Mouse (Mus musculus) heart, embryonic 11.5 days (tissue): ENCODE results near the gene Ciao2a. TPM values are rescaled to one million over a fixed set of nuclear protein-coding genes. Genes with fewer than 3 reads are reported as not detected.

Experiments
- ATAC-seq: fragments of 200-750 bp; cut with Nextera tagmentation; replicated peaks from 2 replicates; pipeline ENCODE4 v1.8.0; 2017; ENCODE audit warnings: moderate library complexity; ENCODE audit not compliant: insufficient number of reproducible peaks, low FRiP score, low TSS enrichment
- H3K27ac ChIP-seq: fragments of 300-500 bp; sonication (generic); 2 replicates; pipeline ENCODE4 v1.5.1; 2014; ENCODE audit warnings: mild to moderate bottlenecking, low read depth, low read length
- H3K27me3 ChIP-seq: fragments of 300-500 bp; sonication (generic); 2 replicates; pipeline ENCODE4 v1.6.1; 2014; ENCODE audit warnings: mild to moderate bottlenecking, low read length, mixed read lengths; ENCODE audit not compliant: control insufficient read depth, insufficient read depth
- H3K36me3 ChIP-seq: fragments of 300-500 bp; sonication (generic); 2 replicates; pipeline ENCODE4 v1.6.1; 2014; ENCODE audit warnings: mild to moderate bottlenecking, low read length, moderate library complexity, mixed read lengths; ENCODE audit not compliant: control insufficient read depth, insufficient read depth
- H3K4me1 ChIP-seq: fragments of 300-500 bp; sonication (generic); 2 replicates; pipeline ENCODE4 v1.6.1; 2014; ENCODE audit warnings: low read length; ENCODE audit not compliant: control insufficient read depth, insufficient read depth
- H3K4me2 ChIP-seq: fragments of 300-500 bp; sonication (generic); 2 replicates; pipeline ENCODE4 v1.6.1; 2014; ENCODE audit warnings: mild to moderate bottlenecking, moderate library complexity
- H3K4me3 ChIP-seq: fragments of 300-500 bp; sonication (generic); 2 replicates; pipeline ENCODE4 v1.5.1; 2014; ENCODE audit warnings: low read depth, low read length
- H3K9ac ChIP-seq: fragments of 300-500 bp; sonication (generic); 2 replicates; pipeline ENCODE4 v1.6.1; 2014; ENCODE audit warnings: mild to moderate bottlenecking, low read depth, low read length, moderate library complexity
- H3K9me3 ChIP-seq: fragments of 300-500 bp; sonication (generic); replicated peaks from 2 replicates; pipeline ENCODE4 v1.6.1; 2016; ENCODE audit warnings: low read length; ENCODE audit not compliant: control insufficient read depth
- WGBS: fragments of 180-500 bp; shearing (Covaris S2); extraction: QIAGEN DNeasy Blood & Tissue Kit; methylation state at CpG from one replicate; pipeline ENCODE4 v1.1.7; 2014; ENCODE audit not compliant: insufficient replicate concordance; 5-methylcytosine and 5-hydroxymethylcytosine counted together
- polyA plus RNA-seq: library from polyadenylated mRNA; unstranded; fragments of >200 nt; fragmentation: Nextera tagmentation; extraction: Ambion mirVana; gene quantifications from 2 replicates; pipeline ENCODE4 v1.2.1, GENCODE M21; 2014

Gene Ciao2a
- polyA plus RNA-seq, 1 experiment from 2014 or later = 178 TPM

GRCm38 (mm10) chr9:66158885-66159430, 32.5 kb downstream of the Ciao2a start:
- WGBS = 77% methylated on average over 6 of the region's 6 CpGs
- no peaks in the 10 kb centered on the region for H3K9me3 ChIP-seq
- no peaks in the 10 kb centered on the region; the same call in 1 of the 2 replicates for H3K4me1 ChIP-seq
- ATAC-seq = no peak
- peaks cover 9% of the 10 kb centered on the region for H3K27me3 ChIP-seq
- H3K4me3 ChIP-seq = peak overlapping the region; percentile 58
- peak overlapping the region; percentile 85 for H3K4me2 ChIP-seq
- H3K27ac ChIP-seq = no peak overlapping the region
- no peaks in the 10 kb centered on the region for H3K36me3 ChIP-seq
- H3K9ac ChIP-seq = no peak overlapping the region

- Histone ChIP-seq H3K27me3 (peaks cover 9% of the 10 kb centered on the region), H3K27ac (no peak overlapping the region), H3K4me3 (no peak overlapping the region), H3K9ac (no peak overlapping the region), H3K9me3 (no peaks in the 10 kb centered on the region), H3K4me2 (no peak overlapping the region), H3K36me3 (no peaks in the 10 kb centered on the region), H3K4me1 (no peaks in the 10 kb centered on the region; the same call in 1 of the 2 replicates)
- ATAC-seq = no peak
- 88% methylated on average over 2 of the region's 2 CpGs for WGBS
These were observed 33.7 kb downstream of the Ciao2a start for GRCm38 (mm10) chr9:66160155-66160554.

GRCm38 (mm10) chr9:66162995-66163394, 36.6 kb downstream of the Ciao2a start:
- peaks cover 9% of the 10 kb centered on the region for H3K27me3 ChIP-seq
- no peak for ATAC-seq
- no peaks in the 10 kb centered on the region for H3K9me3 ChIP-seq
- no peak overlapping the region for H3K4me3 ChIP-seq
- no peaks in the 10 kb centered on the region for H3K36me3 ChIP-seq
- no peak overlapping the region for H3K27ac ChIP-seq
- no peaks in the 10 kb centered on the region; the same call in 1 of the 2 replicates for H3K4me1 ChIP-seq
- WGBS = 65% methylated on average over 9 of the region's 9 CpGs
- no peak overlapping the region; the same call in 1 of the 2 replicates for H3K4me2 ChIP-seq
- H3K9ac ChIP-seq = no peak overlapping the region

GRCm38 (mm10) chr9:66167222-66167621, 40.8 kb downstream of the Ciao2a start:
- Histone ChIP-seq H3K27me3 (no peaks in the 10 kb centered on the region), H3K4me2 (no peak overlapping the region), H3K4me1 (peaks cover 9% of the 10 kb centered on the region), H3K4me3 (no peak overlapping the region), H3K9me3 (no peaks in the 10 kb centered on the region), H3K27ac (no peak overlapping the region), H3K9ac (no peak overlapping the region), H3K36me3 (no peaks in the 10 kb centered on the region)
- no peak for ATAC-seq
- WGBS = 73% methylated on average over 5 of the region's 5 CpGs

GRCm38 (mm10) chr9:66168233-66168632, 41.8 kb downstream of the Ciao2a start:
- WGBS = 0% methylated on average over 1 of the region's 1 CpGs

GRCm38 (mm10) chr9:66170506-66170905, 44.1 kb downstream of the Ciao2a start:
- no peak overlapping the region for H3K4me2 ChIP-seq
- H3K9ac ChIP-seq = no peak overlapping the region
- 53% methylated on average over 5 of the region's 5 CpGs for WGBS
- no peaks in the 10 kb centered on the region for H3K27me3 ChIP-seq
- no peaks in the 10 kb centered on the region for H3K9me3 ChIP-seq
- H3K36me3 ChIP-seq = no peaks in the 10 kb centered on the region
- no peak overlapping the region for H3K4me3 ChIP-seq
- peaks cover 9% of the 10 kb centered on the region for H3K4me1 ChIP-seq
- ATAC-seq = no peak
- no peak overlapping the region for H3K27ac ChIP-seq

More at GRCm38 (mm10) chr9:66168233-66168632, 41.8 kb downstream of the Ciao2a start:
- H3K4me2 ChIP-seq = no peak overlapping the region
- no peaks in the 10 kb centered on the region for H3K36me3 ChIP-seq
- H3K4me1 ChIP-seq = peaks cover 9% of the 10 kb centered on the region
- no peak overlapping the region for H3K9ac ChIP-seq
- no peaks in the 10 kb centered on the region for H3K27me3 ChIP-seq
- no peak overlapping the region for H3K27ac ChIP-seq
- ATAC-seq = no peak
- H3K4me3 ChIP-seq = no peak overlapping the region
- no peaks in the 10 kb centered on the region for H3K9me3 ChIP-seq

- no peak for ATAC-seq
- Histone ChIP-seq H3K36me3 (no peaks in the 10 kb centered on the region), H3K4me1 (peaks cover 9% of the 10 kb centered on the region), H3K27ac (no peak overlapping the region), H3K9me3 (no peaks in the 10 kb centered on the region), H3K9ac (no peak overlapping the region), H3K27me3 (no peaks in the 10 kb centered on the region), H3K4me2 (no peak overlapping the region), H3K4me3 (no peak overlapping the region)
- WGBS = 63% methylated on average over 12 of the region's 12 CpGs
These were observed 45.0 kb downstream of the Ciao2a start for GRCm38 (mm10) chr9:66171275-66171921.

- Histone ChIP-seq H3K9ac (no peak overlapping the region), H3K4me3 (no peak overlapping the region), H3K27me3 (no peaks in the 10 kb centered on the region), H3K27ac (no peak overlapping the region), H3K4me2 (no peak overlapping the region), H3K9me3 (no peaks in the 10 kb centered on the region), H3K36me3 (no peaks in the 10 kb centered on the region), H3K4me1 (peaks cover 5% of the 10 kb centered on the region)
- 89% methylated on average over 5 of the region's 5 CpGs for WGBS
- ATAC-seq = no peak
These were observed 47.0 kb downstream of the Ciao2a start for GRCm38 (mm10) chr9:66173316-66173855.
